Mouse (Mus musculus): ENCODE measurements around the gene Igsf9b.

Gene Igsf9b

DNA sequence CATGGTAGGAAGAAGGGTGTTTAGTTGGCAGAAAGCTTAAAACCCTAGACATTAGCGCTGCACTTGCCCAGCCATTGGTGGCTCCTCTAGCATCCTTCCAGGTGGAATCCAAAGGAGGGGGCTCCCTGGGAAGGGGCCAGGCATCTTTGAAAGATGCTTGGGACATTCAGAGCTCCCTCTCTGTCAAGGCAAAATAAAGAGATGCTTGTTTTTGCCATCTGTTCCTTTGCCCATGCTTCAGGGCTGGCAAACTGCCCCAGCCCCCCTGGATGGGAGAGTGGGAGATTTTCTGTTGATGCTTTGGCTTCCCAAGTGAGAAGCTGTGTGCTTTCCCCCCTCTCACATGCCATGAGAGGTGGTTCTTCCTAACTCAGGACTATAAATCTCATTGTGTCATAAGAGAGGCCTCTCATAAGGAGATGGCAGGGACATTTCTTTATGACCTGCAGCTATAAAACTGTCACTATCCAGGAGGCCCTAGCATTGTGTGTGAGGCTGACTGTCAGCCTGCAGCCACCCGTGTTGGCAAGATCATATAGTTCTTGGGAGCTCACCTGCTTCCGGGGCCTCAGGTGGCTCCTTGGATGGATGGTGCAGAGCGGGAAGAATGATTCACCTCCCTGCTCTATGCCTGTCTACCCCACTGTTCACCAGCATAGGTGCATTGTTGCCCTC is 38.1 kb downstream of the Igsf9b start:
- peak; percentile 52 for DNase-seq

GRCm38 (mm10) chr9:27339168-27339567 is 40.2 kb downstream of the Igsf9b start:
- no peak for DNase-seq

DNA sequence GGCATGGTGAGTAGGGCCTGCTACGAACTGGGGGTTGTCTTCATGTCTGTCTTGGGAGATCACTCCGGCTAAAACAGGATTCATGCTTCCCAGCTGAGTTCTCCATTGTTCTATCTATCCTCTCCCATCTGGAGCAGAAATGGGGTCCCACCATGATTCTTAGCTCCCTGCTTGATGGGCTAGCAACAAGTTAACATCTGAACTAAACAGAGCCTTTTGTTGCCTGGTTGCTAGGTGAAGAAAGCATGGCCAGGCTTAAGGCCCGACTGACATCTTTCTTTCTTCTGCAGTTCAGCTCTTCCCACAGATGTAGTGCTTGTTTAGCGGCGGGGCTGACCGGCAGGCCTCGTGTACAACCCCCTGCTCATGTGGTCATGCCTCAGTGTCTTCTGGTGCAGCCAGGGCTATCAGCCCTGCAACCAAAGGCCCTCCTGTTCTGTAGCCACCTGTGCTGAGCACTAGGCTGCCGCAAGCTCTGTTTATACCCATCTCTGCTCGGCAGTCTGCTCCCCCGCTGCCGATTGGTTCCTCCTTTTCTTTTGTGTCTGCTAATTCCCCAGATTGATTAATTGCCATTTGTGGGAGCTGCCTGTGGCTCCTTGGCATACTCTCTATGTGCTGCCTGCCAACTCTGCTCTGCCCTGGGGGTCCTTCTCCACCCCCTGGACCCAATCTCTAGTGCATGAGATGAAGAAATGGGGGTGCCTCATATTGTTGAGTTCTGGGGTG is 47.7 kb downstream of the Igsf9b start:
- DNase-seq, result no peak

DNA sequence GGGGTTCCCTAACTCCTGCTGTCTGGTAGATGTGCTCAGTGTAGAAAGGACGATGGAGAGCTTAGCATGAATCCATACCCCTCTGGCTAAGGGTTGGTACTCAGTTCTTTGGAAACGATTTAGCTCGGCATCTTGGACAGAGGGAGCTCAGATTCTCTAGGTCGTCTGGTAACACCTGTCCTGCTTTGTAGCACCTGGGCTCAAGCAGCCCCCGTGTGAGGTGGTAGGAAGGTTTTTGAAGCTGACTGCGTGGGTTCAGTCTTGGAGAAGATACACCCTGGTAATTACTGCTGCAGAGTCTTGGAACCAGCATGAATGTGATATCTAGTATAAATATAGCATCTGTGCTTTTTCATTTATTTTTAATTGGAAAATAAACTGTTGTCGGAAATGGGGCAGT is 54.1 kb downstream of the Igsf9b start:
- DNase-seq, result no peak

DNA sequence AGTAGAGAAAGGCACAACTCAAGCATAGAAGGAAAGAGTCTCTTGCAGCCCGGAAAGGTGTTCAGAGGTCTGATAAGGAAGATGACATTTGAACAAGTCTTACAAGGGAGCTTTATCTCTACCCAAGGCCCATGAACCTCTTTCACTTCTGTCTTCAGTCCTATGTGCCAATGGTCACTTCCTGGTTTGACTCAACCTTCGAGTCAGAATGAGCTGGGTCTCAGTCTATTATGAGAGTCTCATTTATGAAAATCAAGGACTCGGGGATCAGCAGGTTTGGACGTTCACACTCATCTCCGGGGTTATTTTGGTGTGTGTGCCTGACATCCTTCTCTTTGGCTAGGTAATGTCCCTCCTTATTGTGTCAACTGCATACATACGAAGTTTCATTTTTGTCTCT is 58.9 kb downstream of the Igsf9b start:
- no peak for DNase-seq

- no peak for DNase-seq
Observed at GRCm38 (mm10) chr9:27367231-27367630, 68.2 kb downstream of the Igsf9b start.

DNA sequence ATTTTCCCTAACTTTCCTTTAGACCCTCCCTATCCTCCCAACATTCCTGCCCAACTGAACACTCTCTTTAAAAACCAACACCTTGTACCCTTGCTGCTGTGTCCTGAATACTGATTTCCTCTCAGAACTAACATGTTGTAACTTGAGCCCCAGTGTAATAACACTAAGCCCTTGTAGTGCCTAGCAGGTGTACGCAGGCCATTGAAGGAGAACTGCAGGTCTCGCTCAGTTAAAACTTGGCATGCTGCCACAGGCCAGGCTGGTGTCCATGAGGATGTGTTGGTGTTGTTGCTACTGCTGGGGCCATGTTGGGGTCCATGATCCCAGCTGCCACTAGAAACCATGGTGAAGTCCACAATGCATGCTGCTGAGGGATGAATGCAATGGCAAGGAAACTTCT is 70.1 kb downstream of the Igsf9b start:
- DNase-seq, result no peak

DNA sequence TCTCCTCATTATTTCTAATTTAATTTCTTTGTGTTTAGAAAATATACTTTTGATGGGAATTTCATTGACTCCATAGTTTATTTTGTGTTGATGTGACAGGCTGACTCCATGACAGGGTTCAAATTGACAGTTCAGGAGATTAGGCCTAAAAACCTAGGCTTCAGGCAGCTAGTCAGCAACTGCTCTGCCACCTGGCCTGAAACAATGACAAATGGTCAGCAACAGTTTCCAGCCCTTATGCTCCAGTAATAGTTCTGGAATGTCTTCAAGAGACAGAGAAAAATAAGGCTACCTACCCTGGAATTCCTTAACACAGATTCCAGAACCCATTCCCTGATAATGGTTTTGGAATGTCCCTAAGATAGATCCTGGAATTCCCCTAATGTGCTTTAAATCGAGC is 76.7 kb downstream of the Igsf9b start:
- DNase-seq, result no peak

DNA sequence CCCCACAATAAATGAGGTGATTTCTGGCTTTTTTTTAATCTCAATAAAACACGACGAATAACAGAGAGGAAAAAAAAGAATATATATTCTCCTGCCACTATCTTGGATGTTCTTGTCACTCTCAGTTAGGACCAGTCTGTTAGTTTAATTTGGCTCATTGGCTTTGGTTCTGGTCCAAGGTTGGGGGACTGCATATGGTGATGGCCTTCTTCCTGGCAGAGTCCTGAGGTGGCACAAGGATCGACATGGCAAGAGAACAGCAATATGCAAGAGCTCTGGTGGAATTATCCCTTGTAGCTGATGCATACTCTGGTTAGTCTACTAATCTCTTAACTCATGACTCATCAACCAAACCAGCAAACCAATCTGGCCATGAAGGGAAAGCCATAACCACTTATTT is 87.9 kb downstream of the Igsf9b start:
- no peak for DNase-seq

- no peak for DNase-seq
Observed at GRCm38 (mm10) chr9:27396500-27396899, 97.5 kb downstream of the Igsf9b start, which contains the start of gene Spata19. Spata19 (plus strand) TSS chr9:27396800.

- DNase-seq, result no peak
Observed at GRCm38 (mm10) chr9:27401169-27401568, 102.2 kb downstream of the Igsf9b start.
